Mouse (Mus musculus) kidney, adult 9 months (tissue): ENCODE measurements at regions not wholly inside any gene's neighbourhood (a gene's known extent, or its start where the extent isn't known, plus 50 kb on each side); places are given as distances from the start of the nearest gene placed in this dataset.
A peak's percentile ranks its signal among the peaks of the same experiment; 100 is the strongest.

ENCODE experiments used
- DNase-seq: peaks from one replicate; pipeline ENCODE4 v3.0.0; 2022

DNA sequence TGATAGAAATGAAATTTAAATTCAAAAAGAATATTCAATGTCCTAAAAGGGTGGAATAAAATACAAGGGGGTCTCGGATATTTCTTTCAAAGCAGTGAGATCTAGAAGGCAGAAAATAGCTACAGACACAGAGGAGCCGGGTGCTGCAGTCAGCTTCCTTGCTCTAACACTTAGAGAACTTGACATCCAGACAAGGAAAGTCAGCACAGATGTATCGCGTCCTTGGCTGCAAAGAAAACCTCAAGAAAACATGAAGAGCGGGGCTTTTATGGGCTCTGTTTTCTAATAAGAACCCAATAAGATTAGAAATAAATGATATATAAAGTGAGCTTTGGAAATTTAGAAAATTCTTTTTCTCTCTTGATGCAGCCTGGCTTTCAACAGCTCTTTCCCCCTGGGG lies 53.1 kb upstream of the Glis3 start:
- no peak for DNase-seq

DNA sequence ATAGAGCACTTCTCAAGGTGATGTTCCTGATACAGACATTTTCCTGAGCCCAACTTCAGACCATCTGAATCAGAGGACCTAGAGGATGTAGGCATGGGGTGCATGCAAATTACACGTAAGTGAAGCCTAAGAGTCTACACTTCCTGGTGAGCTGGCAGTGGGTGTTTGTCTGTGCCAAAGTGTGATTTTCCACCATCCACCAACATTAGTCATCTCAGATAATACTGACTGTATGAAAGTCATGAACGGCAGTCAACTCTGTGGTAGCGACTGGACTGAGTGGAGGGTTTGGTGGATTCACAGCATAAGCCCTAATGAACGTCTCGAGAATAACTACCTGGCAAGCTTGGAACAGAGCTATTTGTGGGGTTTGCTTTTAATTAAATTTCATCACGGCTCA lies 53.9 kb upstream of the Glis3 start:
- DNase-seq, result no peak

DNA sequence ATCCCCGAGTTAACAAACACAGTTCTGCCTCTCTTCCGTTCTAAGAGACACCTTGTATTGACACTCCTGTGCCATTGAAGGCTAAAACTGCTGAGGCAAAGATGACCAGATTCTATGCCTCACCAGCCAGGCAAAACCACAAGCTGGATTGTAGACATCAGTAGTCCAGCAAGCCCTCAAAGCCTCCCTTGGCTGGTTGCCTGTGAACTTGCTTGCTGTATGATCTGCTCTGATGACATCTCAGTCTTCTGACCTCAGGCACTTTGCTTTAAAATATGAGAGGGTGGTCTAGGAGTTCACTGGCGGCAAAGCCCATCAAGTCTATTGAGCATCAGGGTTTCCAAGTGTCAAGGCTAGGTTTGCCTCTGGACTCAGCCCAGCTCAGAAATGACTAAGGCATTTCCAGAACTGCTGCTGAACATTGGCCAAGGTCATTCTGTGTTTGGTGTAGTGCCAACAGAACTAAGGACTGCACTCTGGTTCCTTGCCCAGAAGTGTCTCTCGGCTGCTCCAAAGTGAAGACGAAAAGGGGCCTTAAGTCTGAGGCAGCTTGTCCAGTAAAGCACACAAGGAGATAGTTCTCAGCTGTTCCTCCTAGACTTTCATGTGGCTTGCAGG lies 63.4 kb upstream of the Glis3 start:
- DNase-seq, result peak; percentile 93

DNA sequence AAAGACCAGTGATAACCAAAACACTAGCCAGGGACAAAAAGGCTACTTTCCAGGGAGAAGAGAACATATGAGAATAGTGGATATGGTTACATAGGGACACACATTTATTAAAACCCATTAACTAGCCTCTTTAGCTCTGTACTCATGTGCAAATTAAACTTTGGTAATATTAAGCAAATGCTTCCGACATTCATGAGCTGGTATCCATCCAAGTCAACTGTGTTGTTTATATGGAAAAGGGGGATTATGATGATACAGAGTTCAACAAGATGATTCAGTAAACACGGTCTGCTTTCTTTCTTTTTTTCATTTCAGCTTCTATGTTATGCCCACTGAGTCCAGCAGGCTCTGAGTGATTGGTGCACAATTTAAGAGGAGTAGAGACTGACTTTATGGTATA lies 65.2 kb upstream of the Glis3 start:
- no peak for DNase-seq

DNA sequence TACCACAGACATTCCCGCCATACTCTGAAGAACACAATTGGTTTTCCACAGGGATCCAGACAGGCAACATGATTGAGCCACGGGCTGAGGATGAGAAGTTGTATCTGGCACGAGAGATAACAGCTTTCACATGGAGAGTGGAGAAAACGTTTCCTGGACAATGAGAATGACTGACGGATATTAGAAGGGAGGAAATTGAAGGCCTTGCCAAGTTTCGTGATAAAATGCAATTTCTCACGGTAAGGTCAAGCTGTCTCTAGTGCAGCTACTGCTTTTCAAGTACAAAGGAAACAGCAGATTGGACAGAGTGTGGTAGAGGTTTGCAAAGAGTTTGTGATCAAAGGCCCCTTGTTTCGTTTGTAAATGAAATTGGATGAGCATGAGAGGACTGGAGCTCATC lies 65.7 kb upstream of the Glis3 start:
- no peak for DNase-seq

DNA sequence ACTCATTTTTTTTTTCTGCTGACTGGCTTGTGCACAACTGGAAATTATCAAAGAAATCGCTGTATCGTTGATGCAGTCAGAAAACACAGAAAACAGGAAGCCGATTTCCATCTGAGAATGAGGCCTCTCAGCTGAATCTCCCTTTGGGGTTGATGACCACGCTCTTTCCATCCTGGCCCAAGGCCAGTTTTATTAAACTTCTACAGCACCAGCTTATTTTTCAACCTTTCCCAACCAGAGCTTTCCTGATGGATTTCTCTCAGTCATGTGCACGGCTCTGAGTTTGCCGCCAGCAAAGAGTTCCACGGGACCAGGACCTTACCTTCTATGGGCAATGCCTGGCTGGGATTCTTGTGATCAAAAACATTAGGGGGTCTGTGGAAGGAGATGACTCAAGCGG lies 71.2 kb upstream of the Glis3 start:
- peak; percentile 74 for DNase-seq

DNA sequence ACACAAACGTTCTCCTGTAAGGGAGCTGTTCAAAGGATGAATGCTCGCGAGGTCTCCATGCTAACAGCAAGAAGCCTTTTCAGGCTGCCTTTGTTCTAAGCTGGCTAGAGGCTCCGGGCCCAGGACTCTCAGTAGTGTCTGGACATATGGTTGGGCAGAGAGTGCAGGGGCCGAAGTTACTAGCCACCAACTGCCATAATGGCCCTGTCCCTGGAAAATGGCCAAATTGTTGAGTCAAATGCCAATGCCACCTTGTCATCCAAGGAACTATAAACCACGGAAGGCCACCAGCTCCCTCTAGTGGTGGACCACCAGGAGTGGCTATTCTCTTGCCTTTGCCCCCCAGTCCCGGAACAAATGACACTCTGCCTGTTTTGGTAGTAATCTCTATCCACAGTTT lies 76.0 kb upstream of the Slc1a1 start:
- peak; percentile 79 for DNase-seq

DNA sequence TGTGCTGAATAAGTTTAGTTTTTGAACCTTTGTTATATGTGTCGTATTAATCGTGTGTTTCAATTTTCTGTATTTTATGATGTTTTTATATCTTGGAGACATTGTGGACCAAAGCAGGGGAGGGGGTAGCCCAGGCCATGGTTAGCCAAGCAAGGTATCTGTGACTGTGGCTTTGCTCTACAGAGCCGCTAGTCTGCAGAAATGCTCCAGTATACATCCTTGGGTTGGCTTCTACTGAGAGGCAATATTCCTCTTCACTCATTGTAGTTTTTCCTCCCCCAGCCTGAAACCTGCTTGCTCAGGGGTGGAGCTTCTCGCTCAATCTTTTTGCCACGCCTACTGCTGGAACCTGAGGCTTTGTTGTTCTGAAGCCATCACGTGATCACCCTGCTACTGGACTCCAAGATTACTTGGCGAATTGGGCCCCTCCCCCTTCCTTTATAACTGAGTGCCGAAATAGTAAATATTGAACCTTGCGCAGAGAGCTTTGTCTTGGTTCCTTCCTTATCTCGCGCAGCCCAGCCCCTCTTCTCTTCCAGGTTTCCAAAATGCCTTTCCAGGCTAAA lies 70.0 kb upstream of the Slc1a1 start:
- no peak for DNase-seq

DNA sequence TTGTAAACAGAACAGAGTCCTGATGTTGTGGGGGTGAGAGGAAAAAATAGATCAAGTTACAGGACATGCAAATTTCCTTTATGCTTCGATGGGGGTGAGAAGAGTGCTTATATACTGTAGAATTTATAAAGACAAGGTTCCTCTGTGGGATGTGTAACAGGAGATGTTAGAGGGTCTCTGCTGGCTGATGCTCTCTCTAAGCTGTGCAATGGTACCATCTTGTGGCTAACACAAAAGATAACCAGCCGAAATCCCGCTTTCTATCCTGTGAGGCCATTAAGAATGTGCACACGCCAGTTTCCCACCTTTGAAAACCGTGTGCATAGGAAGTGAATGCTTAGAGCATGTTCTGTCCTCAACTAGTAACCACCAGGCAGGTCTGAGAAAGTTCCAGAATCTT lies 66.6 kb upstream of the Slc1a1 start:
- no peak for DNase-seq

DNA sequence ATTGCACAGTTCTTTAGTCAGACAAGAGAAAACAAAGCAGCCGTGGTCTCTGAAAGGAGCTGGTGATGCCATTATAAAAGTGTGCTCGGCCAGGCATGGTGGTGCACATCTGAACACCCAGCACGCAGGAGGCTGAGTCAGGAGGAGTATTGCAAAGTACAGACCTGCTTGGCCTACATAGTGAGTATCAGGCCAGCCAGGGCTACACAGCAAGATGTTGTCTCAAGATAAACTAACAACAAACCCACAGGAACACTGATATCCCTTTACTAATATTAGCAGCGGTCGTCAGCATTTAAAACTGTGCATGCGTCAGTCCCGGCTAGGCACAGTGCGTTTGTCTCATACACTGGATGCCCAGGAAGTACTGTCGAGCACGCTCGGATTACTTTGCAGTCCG lies 64.4 kb upstream of the Slc1a1 start:
- no peak for DNase-seq

DNA sequence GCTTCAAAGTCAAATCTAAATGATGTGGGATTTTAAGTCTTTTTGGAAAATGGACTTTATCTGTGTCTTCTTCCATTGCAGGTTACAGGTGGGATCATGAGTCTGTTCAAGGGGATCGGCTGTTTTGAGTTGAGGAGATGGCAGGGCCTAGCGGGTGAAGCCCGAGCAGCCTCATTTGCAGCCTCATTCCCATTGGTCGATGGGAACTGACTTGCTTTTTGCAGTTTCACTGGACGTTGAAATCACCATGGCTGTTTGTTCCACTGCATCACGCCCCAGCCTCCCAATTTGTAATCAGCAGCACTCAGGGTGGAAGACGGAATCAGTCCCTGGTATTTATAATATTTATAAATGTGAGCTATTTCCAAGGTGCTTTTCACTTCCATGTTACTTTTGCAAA lies 63.0 kb upstream of the Slc1a1 start:
- DNase-seq, result no peak

DNA sequence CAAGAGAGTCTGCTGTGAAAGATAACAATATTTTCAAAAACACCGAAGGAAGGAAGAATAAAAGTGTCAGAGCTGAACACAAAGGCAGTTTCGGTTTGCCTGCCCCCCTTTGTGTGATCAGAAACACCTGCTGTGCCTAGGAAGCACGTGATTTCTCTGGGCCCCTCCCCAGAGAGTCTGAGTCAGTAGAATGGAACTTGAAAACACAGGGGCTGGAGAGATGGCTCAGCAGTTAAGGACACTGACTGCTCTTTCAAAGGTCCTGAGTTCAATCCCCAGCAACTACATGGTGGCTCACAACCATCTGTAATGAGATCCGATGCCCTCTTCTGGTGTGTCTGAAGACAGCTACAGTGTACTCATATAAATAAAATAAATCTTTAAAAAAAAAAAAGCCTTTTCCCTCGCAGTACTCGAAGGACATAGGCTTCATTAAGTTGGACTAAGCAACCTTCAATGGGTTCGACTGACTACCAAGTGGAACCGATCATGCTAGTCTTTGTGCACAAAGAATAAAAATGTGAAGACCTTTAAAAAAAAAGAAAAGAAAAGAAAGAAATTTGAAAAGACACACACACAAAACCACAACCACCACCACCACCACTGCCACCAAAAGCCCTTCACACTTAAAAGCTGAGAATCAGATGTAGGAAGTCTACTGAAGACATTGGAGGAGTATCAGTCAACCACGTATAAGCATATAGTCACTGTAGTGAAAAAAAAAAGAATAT lies 61.8 kb upstream of the Slc1a1 start:
- no peak for DNase-seq

DNA sequence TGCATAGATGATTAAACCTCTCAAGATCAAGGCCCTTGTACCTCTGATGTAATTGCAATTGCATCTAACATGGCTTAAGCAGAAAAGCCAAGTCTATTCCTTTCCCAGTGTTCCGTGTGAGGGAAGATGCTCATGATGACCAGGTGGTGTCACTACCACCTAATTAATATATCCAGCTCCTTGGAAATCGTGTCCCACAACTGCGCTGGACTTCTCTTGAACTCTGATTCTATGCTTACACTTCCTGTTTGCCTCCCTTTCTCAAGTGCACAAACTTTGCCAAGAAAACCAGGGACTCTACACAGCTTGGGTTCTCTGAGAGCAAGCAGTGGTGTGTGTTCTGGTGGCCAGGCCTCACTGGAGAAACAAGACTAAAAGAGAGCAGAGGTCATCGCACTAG lies 58.0 kb upstream of the Slc1a1 start:
- DNase-seq, result peak; percentile 75

DNA sequence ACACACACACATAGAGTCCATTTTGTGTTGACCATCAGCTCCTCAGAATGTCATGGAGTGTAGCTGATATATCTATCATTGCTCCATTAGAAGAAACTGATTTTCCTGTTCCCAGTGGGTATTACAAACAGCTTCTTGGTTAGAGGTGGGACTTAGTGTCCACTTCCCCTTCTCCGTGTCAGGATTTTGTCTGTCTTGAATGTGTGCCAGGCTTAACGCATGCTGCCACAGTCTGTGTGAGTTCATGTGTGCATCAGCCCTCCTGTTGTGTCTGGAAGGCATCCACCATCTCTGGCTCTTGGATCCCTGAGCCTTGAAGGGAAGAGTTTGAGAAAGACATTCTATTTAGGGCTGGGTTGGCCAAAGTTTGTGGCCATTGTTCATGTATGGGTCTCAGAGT lies 57.2 kb upstream of the Slc1a1 start:
- no peak for DNase-seq

DNA sequence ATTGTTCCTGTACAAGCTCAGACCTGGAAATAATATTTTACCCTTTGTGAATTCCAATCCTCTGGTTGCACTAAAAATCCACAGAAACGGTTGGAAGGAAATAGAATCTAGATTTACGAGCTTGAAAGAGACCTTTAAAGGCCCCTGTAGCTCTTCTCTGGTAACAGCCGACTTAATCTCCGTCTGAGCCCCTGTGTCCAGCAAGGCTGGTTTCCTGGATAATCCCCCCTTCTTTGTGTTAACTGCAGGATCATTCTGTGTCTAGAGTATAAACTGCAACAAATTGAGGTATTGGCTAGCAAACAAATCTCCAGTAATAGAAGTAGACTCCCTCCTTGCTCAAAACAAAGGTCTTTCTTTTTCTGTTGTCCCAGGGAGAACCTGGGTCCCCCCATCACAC lies 56.5 kb upstream of the Slc1a1 start:
- DNase-seq, result no peak

DNA sequence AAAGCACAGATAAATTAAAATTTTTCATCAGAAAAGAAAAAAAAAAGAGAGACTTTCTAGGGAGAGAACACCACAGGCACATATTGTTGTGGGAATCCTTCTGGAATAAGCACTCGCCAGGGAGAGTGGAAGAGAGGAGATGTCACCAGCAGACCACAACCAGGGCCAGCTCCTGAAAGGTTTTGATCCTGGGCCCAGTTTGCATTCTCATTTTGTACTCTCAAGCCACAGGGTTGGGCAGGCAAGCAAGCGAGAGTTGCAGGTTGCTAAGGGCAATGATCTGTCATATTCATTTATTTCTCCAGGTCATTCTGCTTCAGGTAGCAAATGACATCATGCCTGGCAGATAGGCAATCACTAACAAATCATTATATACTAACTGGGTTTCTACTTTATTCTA lies 52.9 kb upstream of the Slc1a1 start:
- no peak for DNase-seq
